Mouse (Mus musculus): Measurements from ENCODE around the gene Mapkbp1. TPM values are rescaled to one million over a fixed set of nuclear protein-coding genes. Genes with fewer than 3 reads are reported as not detected.

Mapkbp1 gene
- polyA plus RNA-seq, 1 experiment from 2014 or later: 4.0 TPM

DNA sequence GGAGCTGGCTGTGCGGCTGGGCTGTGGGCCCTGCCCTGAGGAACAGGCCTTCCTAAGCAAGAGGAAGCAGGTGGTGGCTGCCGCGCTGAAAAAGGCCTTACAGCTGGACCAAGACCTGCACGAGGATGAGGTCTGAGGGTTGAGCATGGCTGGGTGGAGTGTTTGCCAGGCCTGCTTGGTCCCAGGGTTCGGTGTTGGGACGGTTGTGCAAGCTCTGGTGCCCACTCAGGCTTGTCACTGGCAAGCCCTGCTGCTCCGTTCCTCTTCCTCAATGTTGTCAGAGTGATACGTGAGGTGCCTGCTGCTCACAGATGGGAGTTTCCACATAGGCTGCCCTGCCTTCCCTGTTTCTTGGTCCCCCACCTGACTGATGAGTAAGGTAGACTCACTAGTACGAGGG is 65.2 kb downstream of the Mapkbp1 start:
- no peak overlapping the region for H3K4me3 ChIP-seq (replicated peaks)
- H3K9me3 ChIP-seq (replicated peaks): no peaks in the 10 kb centered on the region
- peaks cover 90% of the 10 kb centered on the region for H3K36me3 ChIP-seq
- no peaks in the 10 kb centered on the region for H3K4me1 ChIP-seq
- no peak for ATAC-seq (replicated peaks; ENCODE audit: low FRiP score)
- no peak overlapping the region for H3K9ac ChIP-seq
- 94% methylated on average over 9 of the region's 9 CpGs for WGBS
- H3K27ac ChIP-seq: no peak overlapping the region
- H3K4me2 ChIP-seq: no peak overlapping the region
- H3K27me3 ChIP-seq: no peaks in the 10 kb centered on the region

DNA sequence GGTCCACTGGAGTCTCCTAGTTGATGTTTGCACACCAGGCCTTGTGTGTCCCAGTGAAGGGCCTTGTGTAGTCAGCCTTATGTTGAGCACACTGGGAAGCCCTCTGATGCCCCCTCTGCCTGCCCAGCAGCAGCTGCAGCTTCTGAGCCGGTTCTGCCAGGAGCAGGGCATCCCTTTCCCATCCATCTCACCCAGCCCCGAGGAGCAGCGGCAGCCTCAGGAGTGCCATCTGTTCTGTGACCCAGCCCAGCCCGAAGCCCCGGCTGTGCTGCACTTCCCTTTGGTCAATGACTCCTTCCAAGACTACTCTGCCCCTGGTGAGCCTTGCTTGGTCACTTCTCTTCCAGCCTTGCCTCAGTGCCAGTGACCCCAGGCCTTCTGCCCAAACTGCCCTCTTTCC is 68.5 kb downstream of the Mapkbp1 start:
- Histone ChIP-seq H3K9me3 (replicated peaks) (no peaks in the 10 kb centered on the region), H3K36me3 (peaks cover 67% of the 10 kb centered on the region), H3K9ac (no peak overlapping the region), H3K27ac (no peak overlapping the region), H3K4me2 (no peak overlapping the region), H3K4me3 (replicated peaks) (no peak overlapping the region), H3K4me1 (peaks cover 10% of the 10 kb centered on the region), H3K27me3 (no peaks in the 10 kb centered on the region)
- ATAC-seq (replicated peaks; ENCODE audit: low FRiP score): no peak
- WGBS: 84% methylated on average over 5 of the region's 5 CpGs

- 0 out of 2 replicates have a peak, but pooled peaks cover 3% of the 10 kb centered on the region for H3K27me3 ChIP-seq
- no peak overlapping the region for H3K4me2 ChIP-seq
- H3K9ac ChIP-seq: no peak overlapping the region
- H3K4me1 ChIP-seq: peaks cover 18% of the 10 kb centered on the region
- ATAC-seq (replicated peaks; ENCODE audit: low FRiP score): peak; percentile 46
- H3K36me3 ChIP-seq: peaks cover 36% of the 10 kb centered on the region
- H3K27ac ChIP-seq: no peak overlapping the region
- H3K9me3 ChIP-seq (replicated peaks): no peaks in the 10 kb centered on the region
- whole genome bisulfite sequencing: 48% methylated on average over 4 of the region's 4 CpGs
- H3K4me3 ChIP-seq (replicated peaks): no peak overlapping the region
Measured at GRCm38 (mm10) chr2:120044101-120044603, 71.7 kb downstream of the Mapkbp1 start.

- Histone ChIP-seq H3K27me3 (0 out of 2 replicates have a peak, but pooled peaks cover 3% of the 10 kb centered on the region), H3K9ac (no peak overlapping the region), H3K27ac (no peak overlapping the region), H3K4me3 (replicated peaks) (no peak overlapping the region), H3K4me2 (no peak overlapping the region), H3K36me3 (peaks cover 31% of the 10 kb centered on the region), H3K9me3 (replicated peaks) (no peaks in the 10 kb centered on the region), H3K4me1 (peaks cover 18% of the 10 kb centered on the region)
- no peak for ATAC-seq (replicated peaks; ENCODE audit: low FRiP score)
- WGBS: 61% methylated on average over 3 of the region's 3 CpGs
Measured at GRCm38 (mm10) chr2:120044676-120045075, 72.2 kb downstream of the Mapkbp1 start.

GRCm38 (mm10) chr2:120046486-120047310 is 74.2 kb downstream of the Mapkbp1 start:
- no peak overlapping the region for H3K4me2 ChIP-seq
- H3K9me3 ChIP-seq (replicated peaks): no peaks in the 10 kb centered on the region
- 0 out of 2 replicates have a peak, but pooled peaks cover 3% of the 10 kb centered on the region for H3K27me3 ChIP-seq
- WGBS: 52% methylated on average over 14 of the region's 14 CpGs
- peaks cover 11% of the 10 kb centered on the region for H3K36me3 ChIP-seq
- no peak overlapping the region for H3K4me3 ChIP-seq (replicated peaks)
- peaks cover 18% of the 10 kb centered on the region for H3K4me1 ChIP-seq
- no peak for ATAC-seq (replicated peaks; ENCODE audit: low FRiP score)
- H3K27ac ChIP-seq: no peak overlapping the region
- no peak overlapping the region for H3K9ac ChIP-seq

GRCm38 (mm10) chr2:120048173-120048572 is 75.7 kb downstream of the Mapkbp1 start:
- H3K4me3 ChIP-seq (replicated peaks): no peak overlapping the region
- H3K9me3 ChIP-seq (replicated peaks): no peaks in the 10 kb centered on the region
- 0 out of 2 replicates have a peak, but pooled peaks cover 3% of the 10 kb centered on the region for H3K27me3 ChIP-seq
- no peak for ATAC-seq (replicated peaks; ENCODE audit: low FRiP score)
- WGBS: 78% methylated on average over 9 of the region's 9 CpGs
- H3K36me3 ChIP-seq: no peaks in the 10 kb centered on the region
- no peak overlapping the region for H3K4me2 ChIP-seq
- no peak overlapping the region for H3K9ac ChIP-seq
- peaks cover 18% of the 10 kb centered on the region for H3K4me1 ChIP-seq
- H3K27ac ChIP-seq: no peak overlapping the region

- Histone ChIP-seq H3K36me3 (no peaks in the 10 kb centered on the region), H3K9me3 (replicated peaks) (no peaks in the 10 kb centered on the region), H3K4me3 (replicated peaks) (no peak overlapping the region), H3K9ac (no peak overlapping the region), H3K27me3 (0 out of 2 replicates have a peak, but pooled peaks cover 3% of the 10 kb centered on the region), H3K4me1 (peaks cover 8% of the 10 kb centered on the region), H3K27ac (no peak overlapping the region), H3K4me2 (no peak overlapping the region)
- peak; percentile 69 for ATAC-seq (replicated peaks; ENCODE audit: low FRiP score)
- WGBS: 65% methylated on average over 10 of the region's 10 CpGs
Measured at GRCm38 (mm10) chr2:120049632-120050274, 77.3 kb downstream of the Mapkbp1 start.

- Histone ChIP-seq H3K27ac (no peak overlapping the region), H3K9ac (no peak overlapping the region), H3K36me3 (no peaks in the 10 kb centered on the region), H3K9me3 (replicated peaks) (no peaks in the 10 kb centered on the region), H3K4me1 (peaks cover 6% of the 10 kb centered on the region), H3K27me3 (0 out of 2 replicates have a peak, but pooled peaks cover 3% of the 10 kb centered on the region), H3K4me2 (no peak overlapping the region), H3K4me3 (replicated peaks) (no peak overlapping the region)
- WGBS: 61% methylated on average over 6 of the region's 6 CpGs
- ATAC-seq (replicated peaks; ENCODE audit: low FRiP score): no peak
Measured at GRCm38 (mm10) chr2:120051405-120051804, 78.9 kb downstream of the Mapkbp1 start.

GRCm38 (mm10) chr2:120054771-120055552 is 82.5 kb downstream of the Mapkbp1 start:
- H3K4me2 ChIP-seq: no peak overlapping the region
- H3K36me3 ChIP-seq: no peaks in the 10 kb centered on the region
- H3K4me3 ChIP-seq (replicated peaks): no peak overlapping the region
- no peak for ATAC-seq (replicated peaks; ENCODE audit: low FRiP score)
- no peaks in the 10 kb centered on the region for H3K9me3 ChIP-seq (replicated peaks)
- no peaks in the 10 kb centered on the region for H3K27me3 ChIP-seq
- peaks cover 5% of the 10 kb centered on the region for H3K4me1 ChIP-seq
- 87% methylated on average over 12 of the region's 12 CpGs for WGBS
- H3K9ac ChIP-seq: no peak overlapping the region
- no peak overlapping the region for H3K27ac ChIP-seq

DNA sequence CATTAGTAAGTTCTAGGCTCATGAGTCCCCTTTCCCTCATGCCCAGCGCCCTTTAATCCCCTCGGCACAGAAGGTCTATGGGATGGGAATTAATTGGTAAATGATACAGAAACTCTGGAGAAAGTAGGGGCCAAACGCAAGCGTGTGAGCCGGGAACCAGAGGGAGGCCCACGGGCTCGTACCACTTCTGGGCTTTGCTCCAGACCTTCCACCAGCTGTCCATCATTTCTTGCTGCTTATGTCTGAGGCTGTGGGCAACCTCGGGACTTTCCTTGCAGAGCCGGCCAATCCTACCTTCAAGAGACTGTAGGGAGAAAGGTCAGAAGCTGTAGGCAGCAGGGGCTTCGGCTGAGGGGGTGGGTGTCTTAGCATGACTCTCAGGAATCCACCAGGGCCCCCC is 83.4 kb downstream of the Mapkbp1 start:
- ATAC-seq (replicated peaks; ENCODE audit: low FRiP score): no peak
- H3K4me1 ChIP-seq: peaks cover 15% of the 10 kb centered on the region
- whole genome bisulfite sequencing: 87% methylated on average over 10 of the region's 10 CpGs

DNA sequence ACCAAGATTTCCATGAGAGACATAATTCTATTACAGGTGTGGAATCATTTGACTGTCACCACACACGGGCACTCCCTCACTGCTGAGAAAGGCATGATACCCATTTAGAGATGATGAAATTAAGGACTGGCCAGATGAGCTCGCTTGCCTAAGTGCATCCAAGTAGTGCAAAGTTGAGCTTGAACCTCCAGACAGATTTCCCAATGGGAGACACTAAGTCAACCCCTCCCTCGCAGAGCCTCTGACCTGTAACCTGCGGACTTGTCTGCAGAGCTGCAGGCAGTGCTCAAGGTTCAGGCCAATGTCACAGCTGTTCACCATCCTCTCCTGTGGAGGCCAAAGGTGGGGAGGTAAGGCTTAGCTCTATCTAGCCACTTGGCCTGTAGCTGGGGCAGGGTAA is 86.3 kb downstream of the Mapkbp1 start:
- peaks cover 24% of the 10 kb centered on the region for H3K4me1 ChIP-seq
- H3K4me2 ChIP-seq: no peak overlapping the region
- no peaks in the 10 kb centered on the region for H3K27me3 ChIP-seq
- H3K27ac ChIP-seq: no peak overlapping the region
- no peak overlapping the region for H3K4me3 ChIP-seq (replicated peaks)
- no peaks in the 10 kb centered on the region for H3K9me3 ChIP-seq (replicated peaks)
- WGBS: 69% methylated on average over 4 of the region's 4 CpGs
- no peak for ATAC-seq (replicated peaks; ENCODE audit: low FRiP score)
- no peak overlapping the region for H3K9ac ChIP-seq
- no peaks in the 10 kb centered on the region for H3K36me3 ChIP-seq

More for the DNA sequence above, 83.4 kb downstream of the Mapkbp1 start:
- Histone ChIP-seq H3K9ac (no peak overlapping the region), H3K4me3 (replicated peaks) (no peak overlapping the region), H3K36me3 (no peaks in the 10 kb centered on the region), H3K9me3 (replicated peaks) (no peaks in the 10 kb centered on the region), H3K27me3 (no peaks in the 10 kb centered on the region), H3K27ac (no peak overlapping the region), H3K4me2 (no peak overlapping the region)

Measured in kidney, embryonic 15.5 days (tissue).